Mouse (Mus musculus) embryonic facial prominence, embryonic 13.5 days (tissue): Measurements from ENCODE around the gene Epb41l2. TPM values are rescaled to one million over a fixed set of nuclear protein-coding genes. Genes with fewer than 3 reads are reported as not detected.

Experiments used
- ATAC-seq: fragments of 200-750 bp; cut with Nextera tagmentation; 2 replicates; pipeline ENCODE4 v1.8.0; 2017; ENCODE audit warnings: low read depth; ENCODE audit not compliant: insufficient number of reproducible peaks, insufficient read depth, low FRiP score, low TSS enrichment
- H3K27ac ChIP-seq: fragments of 300-500 bp; sonication (generic); 2 replicates; pipeline ENCODE4 v1.5.1; 2015; ENCODE audit warnings: moderate library complexity, mild to moderate bottlenecking, inconsistent platforms
- H3K27me3 ChIP-seq: fragments of 300-500 bp; sonication (generic); 2 replicates; pipeline ENCODE4 v1.6.1; 2015; ENCODE audit warnings: mild to moderate bottlenecking, inconsistent platforms
- H3K36me3 ChIP-seq: fragments of 300-500 bp; sonication (generic); 2 replicates; pipeline ENCODE4 v1.6.1; 2015; ENCODE audit warnings: mild to moderate bottlenecking, inconsistent platforms
- H3K4me1 ChIP-seq: fragments of 300-500 bp; sonication (generic); 2 replicates; pipeline ENCODE4 v1.6.1; 2015; ENCODE audit warnings: inconsistent platforms
- H3K4me2 ChIP-seq: fragments of 300-500 bp; sonication (generic); 2 replicates; pipeline ENCODE4 v1.6.1; 2015; ENCODE audit warnings: moderate library complexity, mild to moderate bottlenecking, inconsistent platforms
- H3K4me3 ChIP-seq: fragments of 300-500 bp; sonication (generic); 2 replicates; pipeline ENCODE4 v1.5.1; 2015; ENCODE audit warnings: mild to moderate bottlenecking, inconsistent platforms
- H3K9ac ChIP-seq: fragments of 300-500 bp; sonication (generic); 2 replicates; pipeline ENCODE4 v1.6.1; 2015; ENCODE audit warnings: mild to moderate bottlenecking, inconsistent platforms
- H3K9me3 ChIP-seq: fragments of 300-500 bp; sonication (generic); 2 replicates; pipeline ENCODE4 v1.6.1; 2016; ENCODE audit warnings: inconsistent platforms
- WGBS: fragments of 180-500 bp; shearing (Covaris S2); methylation state at CpG from one replicate; pipeline ENCODE4 v1.1.7; 2015; ENCODE audit warnings: mixed read lengths; 5-methylcytosine and 5-hydroxymethylcytosine counted together
- polyA plus RNA-seq: library from polyadenylated mRNA; unstranded; fragments of >200 nt; fragmentation: Nextera tagmentation; extraction: Ambion mirVana; gene quantifications from 2 replicates; pipeline ENCODE4 v1.2.1, GENCODE M21; 2015

The Epb41l2 gene
- polyA plus RNA-seq, 1 experiment from 2014 or later = 81.6 TPM

GRCm38 (mm10) chr10:25457996-25458395, 98.4 kb downstream of the Epb41l2 start:
- Histone ChIP-seq H3K9me3 (no peaks in the 10 kb centered on the region), H3K4me3 (no peak overlapping the region), H3K9ac (no peak overlapping the region), H3K36me3 (no peaks in the 10 kb centered on the region; the same call in 1 of the 2 replicates), H3K27ac (no peak overlapping the region), H3K4me2 (no peak overlapping the region), H3K27me3 (no peaks in the 10 kb centered on the region), H3K4me1 (peaks cover 13% of the 10 kb centered on the region; the same call in 1 of the 2 replicates)
- ATAC-seq = no peak
- WGBS = 76% methylated on average over 4 of the region's 4 CpGs

- Histone ChIP-seq H3K4me1 (peaks cover 6% of the 10 kb centered on the region), H3K27ac (no peak overlapping the region), H3K9ac (no peak overlapping the region), H3K9me3 (no peaks in the 10 kb centered on the region), H3K4me3 (no peak overlapping the region), H3K36me3 (no peaks in the 10 kb centered on the region; the same call in 1 of the 2 replicates), H3K4me2 (no peak overlapping the region), H3K27me3 (no peaks in the 10 kb centered on the region)
- 70% methylated on average over 1 of the region's 1 CpGs for WGBS
- ATAC-seq = no peak
These were observed 102.2 kb downstream of the Epb41l2 start for GRCm38 (mm10) chr10:25461832-25462231.

- Histone ChIP-seq H3K9me3 (no peaks in the 10 kb centered on the region), H3K9ac (no peak overlapping the region), H3K4me2 (no peak overlapping the region), H3K4me3 (no peak overlapping the region), H3K36me3 (no peaks in the 10 kb centered on the region), H3K27me3 (no peaks in the 10 kb centered on the region), H3K4me1 (peaks cover 6% of the 10 kb centered on the region), H3K27ac (no peak overlapping the region)
- no peak for ATAC-seq
- 87% methylated on average over 3 of the region's 3 CpGs for WGBS
These were observed 103.1 kb downstream of the Epb41l2 start for GRCm38 (mm10) chr10:25462669-25463068.

- H3K36me3 ChIP-seq = peaks cover 15% of the 10 kb centered on the region
- no peak overlapping the region for H3K4me3 ChIP-seq
- H3K27me3 ChIP-seq = no peaks in the 10 kb centered on the region
- no peak overlapping the region for H3K4me2 ChIP-seq
- H3K9me3 ChIP-seq = no peaks in the 10 kb centered on the region
- H3K27ac ChIP-seq = no peak overlapping the region
- no peak for ATAC-seq
- peaks cover 6% of the 10 kb centered on the region for H3K4me1 ChIP-seq
- 57% methylated on average over 2 of the region's 2 CpGs for WGBS
- H3K9ac ChIP-seq = no peak overlapping the region
These were observed 106.9 kb downstream of the Epb41l2 start for GRCm38 (mm10) chr10:25466493-25466892.

- Histone ChIP-seq H3K4me1 (no peaks in the 10 kb centered on the region), H3K4me2 (no peak overlapping the region), H3K9me3 (no peaks in the 10 kb centered on the region), H3K9ac (no peak overlapping the region), H3K4me3 (no peak overlapping the region), H3K36me3 (peaks cover 37% of the 10 kb centered on the region), H3K27ac (no peak overlapping the region), H3K27me3 (no peaks in the 10 kb centered on the region)
- WGBS = 61% methylated on average over 2 of the region's 2 CpGs
- no peak for ATAC-seq
These were observed 112.3 kb downstream of the Epb41l2 start for GRCm38 (mm10) chr10:25471944-25472343.

GRCm38 (mm10) chr10:25479716-25480115, 120.1 kb downstream of the Epb41l2 start:
- no peak for ATAC-seq

GRCm38 (mm10) chr10:25482791-25483190, 123.2 kb downstream of the Epb41l2 start:
- peaks cover 26% of the 10 kb centered on the region for H3K36me3 ChIP-seq
- H3K4me1 ChIP-seq = no peaks in the 10 kb centered on the region
- WGBS = 73% methylated on average over 5 of the region's 5 CpGs
- no peak overlapping the region for H3K9ac ChIP-seq
- no peak overlapping the region for H3K4me2 ChIP-seq
- no peak overlapping the region for H3K27ac ChIP-seq
- no peaks in the 10 kb centered on the region for H3K27me3 ChIP-seq
- no peaks in the 10 kb centered on the region for H3K9me3 ChIP-seq
- no peak for ATAC-seq
- no peak overlapping the region for H3K4me3 ChIP-seq

More at GRCm38 (mm10) chr10:25479716-25480115, 120.1 kb downstream of the Epb41l2 start:
- 77% methylated on average over 3 of the region's 3 CpGs for WGBS
- Histone ChIP-seq H3K4me1 (no peaks in the 10 kb centered on the region), H3K4me2 (no peak overlapping the region), H3K27ac (no peak overlapping the region), H3K9ac (no peak overlapping the region), H3K9me3 (no peaks in the 10 kb centered on the region), H3K27me3 (no peaks in the 10 kb centered on the region), H3K36me3 (peaks cover 33% of the 10 kb centered on the region), H3K4me3 (no peak overlapping the region)

- ATAC-seq = no peak
- WGBS = 17% methylated on average over 1 of the region's 1 CpGs
- Histone ChIP-seq H3K9me3 (no peaks in the 10 kb centered on the region), H3K9ac (no peak overlapping the region), H3K4me2 (no peak overlapping the region), H3K36me3 (peaks cover 18% of the 10 kb centered on the region), H3K4me1 (no peaks in the 10 kb centered on the region), H3K27me3 (no peaks in the 10 kb centered on the region), H3K27ac (no peak overlapping the region), H3K4me3 (no peak overlapping the region)
These were observed 128.9 kb downstream of the Epb41l2 start for GRCm38 (mm10) chr10:25488456-25488855.

- H3K9me3 ChIP-seq = no peaks in the 10 kb centered on the region
- 59% methylated on average over 10 of the region's 10 CpGs for WGBS
These were observed 139.9 kb downstream of the Epb41l2 start for GRCm38 (mm10) chr10:25499323-25500071.

GRCm38 (mm10) chr10:25503250-25503649, 143.7 kb downstream of the Epb41l2 start:
- Histone ChIP-seq H3K27ac (no peak overlapping the region), H3K4me3 (no peak overlapping the region), H3K27me3 (no peaks in the 10 kb centered on the region), H3K9me3 (no peaks in the 10 kb centered on the region), H3K4me1 (no peaks in the 10 kb centered on the region), H3K9ac (no peak overlapping the region), H3K36me3 (peaks cover 55% of the 10 kb centered on the region), H3K4me2 (no peak overlapping the region)
- no peak for ATAC-seq
- 85% methylated on average over 5 of the region's 5 CpGs for WGBS

More at GRCm38 (mm10) chr10:25499323-25500071, 139.9 kb downstream of the Epb41l2 start:
- ATAC-seq = no peak
- peaks cover 35% of the 10 kb centered on the region for H3K36me3 ChIP-seq
- H3K4me1 ChIP-seq = no peaks in the 10 kb centered on the region
- H3K4me3 ChIP-seq = no peak overlapping the region
- H3K27me3 ChIP-seq = no peaks in the 10 kb centered on the region
- no peak overlapping the region for H3K9ac ChIP-seq
- H3K27ac ChIP-seq = no peak overlapping the region
- no peak overlapping the region for H3K4me2 ChIP-seq

- no peaks in the 10 kb centered on the region for H3K9me3 ChIP-seq
- H3K9ac ChIP-seq = no peak overlapping the region
- no peaks in the 10 kb centered on the region for H3K4me1 ChIP-seq
- H3K27ac ChIP-seq = no peak overlapping the region
- H3K4me2 ChIP-seq = no peak overlapping the region
- peaks cover 51% of the 10 kb centered on the region for H3K36me3 ChIP-seq
- H3K4me3 ChIP-seq = no peak overlapping the region
- no peaks in the 10 kb centered on the region for H3K27me3 ChIP-seq
- no peak for ATAC-seq
- WGBS = 73% methylated on average over 1 of the region's 1 CpGs
These were observed 154.2 kb downstream of the Epb41l2 start for GRCm38 (mm10) chr10:25513821-25514220.

GRCm38 (mm10) chr10:25519954-25520353, 160.4 kb downstream of the Epb41l2 start:
- peaks cover 52% of the 10 kb centered on the region for H3K36me3 ChIP-seq
- no peaks in the 10 kb centered on the region for H3K4me1 ChIP-seq
- no peak overlapping the region for H3K4me3 ChIP-seq
- no peaks in the 10 kb centered on the region for H3K9me3 ChIP-seq
- ATAC-seq = no peak
- H3K27ac ChIP-seq = no peak overlapping the region
- H3K27me3 ChIP-seq = no peaks in the 10 kb centered on the region
- no peak overlapping the region for H3K4me2 ChIP-seq
- 81% methylated on average over 3 of the region's 3 CpGs for WGBS
- H3K9ac ChIP-seq = no peak overlapping the region
